Mouse (Mus musculus) CH12.LX (cell line): ENCODE measurements around the gene Nup155. TPM values are rescaled to one million over a fixed set of nuclear protein-coding genes. Genes with fewer than 3 reads are reported as not detected.

ENCODE experiments used
- DNase-seq: peaks from one replicate; pipeline ENCODE4 v3.0.0-alpha.2; 2013; ENCODE audit errors: extremely low read depth
- H3K27ac ChIP-seq: 2 replicates; pipeline ENCODE4 v1.5.1; 2012; ENCODE audit warnings: low read depth, mild to moderate bottlenecking, control low read depth, moderate library complexity; ENCODE audit not compliant: insufficient read depth
- H3K27me3 ChIP-seq: replicated peaks from 2 replicates; pipeline ENCODE3; 2012; ENCODE audit warnings: inconsistent platforms
- H3K36me3 ChIP-seq, 2 experiments: replicated peaks in 1 of 2; 2 replicates each; pipeline versions ENCODE3 to v1.6.1; 2012; ENCODE audit warnings: inconsistent platforms in 1 of 2, low read length in 1 of 2, mild to moderate bottlenecking in 1 of 2, mixed read lengths in 1 of 2, moderate library complexity in 1 of 2; ENCODE audit not compliant: control insufficient read depth in 1 of 2, insufficient read depth in 1 of 2
- H3K4me1 ChIP-seq, 2 experiments: 2 replicates each; pipeline ENCODE4 v1.6.1; 2012; ENCODE audit warnings: inconsistent platforms in 1 of 2, moderate library complexity in 1 of 2; ENCODE audit not compliant: insufficient read depth in 2 of 2, control insufficient read depth in 1 of 2
- H3K4me2 ChIP-seq: 2 replicates; pipeline ENCODE4 v1.6.1; 2012; ENCODE audit warnings: low read depth, mild to moderate bottlenecking, control low read depth; ENCODE audit not compliant: poor library complexity, insufficient read depth, severe bottlenecking
- H3K4me3 ChIP-seq, 3 experiments: fragments of 150-350 bp in 1 of 3; sonication (generic) in 1 of 3; replicated peaks in 1 of 3; 2 replicates each; pipeline versions ENCODE3 to v1.5.1; 2011 to 2012; ENCODE audit warnings: low read depth in 2 of 3, low read length in 2 of 3, mild to moderate bottlenecking in 2 of 3, moderate library complexity in 2 of 3, control low read depth in 1 of 3, improper control_type of control experiment in 1 of 3, inconsistent platforms in 1 of 3, mixed read lengths in 1 of 3; ENCODE audit not compliant: poor library complexity in 1 of 3
- H3K79me2 ChIP-seq: replicated peaks from 2 replicates; pipeline ENCODE4 v1.6.1; 2012; ENCODE audit warnings: mild to moderate bottlenecking, moderate library complexity; ENCODE audit not compliant: control insufficient read depth, poor library complexity, insufficient read depth, severe bottlenecking; ENCODE audit errors: extremely low read depth
- H3K9ac ChIP-seq: 2 replicates; pipeline ENCODE4 v1.6.1; 2012; ENCODE audit warnings: low read depth, mild to moderate bottlenecking, control low read depth, moderate library complexity; ENCODE audit not compliant: insufficient read depth
- H3K9me3 ChIP-seq: replicated peaks from 2 replicates; pipeline ENCODE3; 2012; ENCODE audit warnings: low read length, inconsistent platforms, mixed read lengths
- CHD1 ChIP-seq: IDR thresholded peaks from 2 replicates; pipeline ENCODE4 v1.6.1; 2012; ENCODE audit warnings: low read depth, low read length, improper control_type of control experiment, inconsistent platforms
- CHD2 ChIP-seq: IDR thresholded peaks from 2 replicates; pipeline ENCODE4 v1.6.1; 2011; ENCODE audit warnings: low read length, improper control_type of control experiment
- ELF1 ChIP-seq: IDR thresholded peaks from 2 replicates; pipeline ENCODE4 v1.6.1; 2014; ENCODE audit warnings: low read depth, mild to moderate bottlenecking, inconsistent platforms, low read length, improper control_type of control experiment
- EP300 ChIP-seq: IDR thresholded peaks from 2 replicates; pipeline ENCODE4 v1.6.1; 2011; ENCODE audit warnings: low read length, improper control_type of control experiment
- ETS1 ChIP-seq: conservative IDR thresholded peaks from 2 replicates; pipeline ENCODE4 v1.6.1; 2012; ENCODE audit warnings: low read depth, mild to moderate bottlenecking, inconsistent platforms, low read length, improper control_type of control experiment, moderate library complexity
- HCFC1 ChIP-seq: IDR thresholded peaks from 2 replicates; pipeline ENCODE4 v1.6.1; 2012; ENCODE audit warnings: low read depth, mild to moderate bottlenecking, inconsistent platforms, low read length, improper control_type of control experiment
- IRF4 ChIP-seq: IDR thresholded peaks from 2 replicates; pipeline ENCODE4 v1.6.1; 2014; ENCODE audit warnings: low read depth, mild to moderate bottlenecking, inconsistent platforms, low read length, improper control_type of control experiment
- MAX ChIP-seq: IDR thresholded peaks from 2 replicates; pipeline ENCODE4 v1.6.1; 2011; ENCODE audit warnings: low read length, improper control_type of control experiment
- MAZ ChIP-seq: IDR thresholded peaks from 2 replicates; pipeline ENCODE4 v1.6.1; 2012; ENCODE audit warnings: low read depth, mild to moderate bottlenecking, inconsistent platforms, low read length, improper control_type of control experiment, moderate library complexity
- MEF2A ChIP-seq: IDR thresholded peaks from 2 replicates; pipeline ENCODE4 v1.6.1; 2014; ENCODE audit warnings: low read depth, mild to moderate bottlenecking, inconsistent platforms, low read length, improper control_type of control experiment, borderline replicate concordance
- MXI1 ChIP-seq: IDR thresholded peaks from 2 replicates; pipeline ENCODE4 v1.6.1; 2011; ENCODE audit warnings: mild to moderate bottlenecking, low read depth, low read length, improper control_type of control experiment
- MYC ChIP-seq: IDR thresholded peaks from 2 replicates; pipeline ENCODE4 v1.6.1; 2011; ENCODE audit warnings: low read depth, mild to moderate bottlenecking, improper control_type of control experiment, low read length
- NELFE ChIP-seq: IDR thresholded peaks from 2 replicates; pipeline ENCODE4 v1.6.1; 2011; ENCODE audit warnings: low read depth, low read length, improper control_type of control experiment
- NRF1 ChIP-seq: IDR thresholded peaks from 2 replicates; pipeline ENCODE4 v1.6.1; 2014; ENCODE audit warnings: low read depth, mild to moderate bottlenecking, inconsistent platforms, low read length, improper control_type of control experiment, moderate library complexity
- PAX5 ChIP-seq: IDR thresholded peaks from 2 replicates; pipeline ENCODE4 v1.6.1; 2012; ENCODE audit warnings: low read length, inconsistent platforms, mixed read lengths
- POLR2A ChIP-seq: IDR thresholded peaks from 2 replicates; pipeline ENCODE4 v1.6.1; 2011; ENCODE audit warnings: low read depth, mild to moderate bottlenecking, improper control_type of control experiment, low read length
- POLR2AphosphoS2 ChIP-seq: IDR thresholded peaks from 2 replicates; pipeline ENCODE4 v1.6.1; 2011; ENCODE audit warnings: low read depth, low read length, improper control_type of control experiment
- SIN3A ChIP-seq: IDR thresholded peaks from 2 replicates; pipeline ENCODE4 v1.6.1; 2012; ENCODE audit warnings: low read length, improper control_type of control experiment, inconsistent platforms
- TBP ChIP-seq: conservative IDR thresholded peaks from 2 replicates; pipeline ENCODE4 v1.6.1; 2011; ENCODE audit warnings: low read depth, low read length, improper control_type of control experiment
- TCF12 ChIP-seq: IDR thresholded peaks from 2 replicates; pipeline ENCODE4 v1.6.1; 2014; ENCODE audit warnings: low read depth, mild to moderate bottlenecking, inconsistent platforms, low read length, improper control_type of control experiment
- UBTF ChIP-seq: IDR thresholded peaks from 2 replicates; pipeline ENCODE4 v1.6.1; 2012; ENCODE audit warnings: low read depth, mild to moderate bottlenecking, inconsistent platforms, low read length, improper control_type of control experiment, moderate library complexity
- USF2 ChIP-seq: conservative IDR thresholded peaks from 2 replicates; pipeline ENCODE4 v1.6.1; 2011; ENCODE audit warnings: low read depth, low read length, improper control_type of control experiment
- ZC3H11A ChIP-seq: IDR thresholded peaks from 2 replicates; pipeline ENCODE4 v1.6.1; 2012; ENCODE audit warnings: low read depth, mild to moderate bottlenecking, inconsistent platforms, low read length, improper control_type of control experiment
- ZMIZ1 ChIP-seq: IDR thresholded peaks from 2 replicates; pipeline ENCODE4 v1.6.1; 2012; ENCODE audit warnings: low read depth, mild to moderate bottlenecking, inconsistent platforms, low read length, improper control_type of control experiment
- ZNF384 ChIP-seq: IDR thresholded peaks from 2 replicates; pipeline ENCODE4 v1.6.1; 2012; ENCODE audit warnings: low read depth, low read length, improper control_type of control experiment, inconsistent platforms
- dilution Hi-C: fragments of 300-500 bp; cut with MboI; formaldehyde crosslinking; loops from 2 replicates; pipeline ENCODE4 v1.14.3; 2020; ENCODE audit warnings: low sequenced_read_pairs; ENCODE audit not compliant: extremely low pct_unique_long_range_greater_than_20kb, extremely low pct_ligation_motif_present
- in situ Hi-C: fragments of 300-500 bp; cut with MboI; formaldehyde crosslinking; loops from 3 replicates; pipeline ENCODE4 v1.14.3; 2019; ENCODE audit warnings: low sequenced_read_pairs, low pct_ligation_motif_present, low pct_unique_long_range_greater_than_20kb, mixed read lengths
- polyA plus RNA-seq: library from polyadenylated mRNA; unstranded; fragments of >175 nt; gene quantifications from 2 replicates; pipeline ENCODE4 v1.2.1, GENCODE M21; 2012; ENCODE audit warnings: low read depth; ENCODE audit not compliant: insufficient read length
- total RNA-seq, 2 experiments: library from RNA; depleted of rRNA; stranded (reverse); fragments of 300-350 nt in 1 of 2; fragments of >200 nt in 1 of 2; gene quantifications; 2 replicates each; pipeline ENCODE4 v1.2.3; 2012 to 2014

The Nup155 gene
- total and polyA plus RNA-seq, 3 experiments, result 37.4 to 45.0 (median 42.3) TPM

- peak; percentile 86 for DNase-seq
- no peak within 1 kb of the TSS for H3K27ac ChIP-seq
- no peaks in the 10 kb centered on the region for H3K9me3 ChIP-seq
- peaks cover 3 to 15% of the 10 kb centered on the region in 2 experiments for H3K36me3 ChIP-seq
- H3K27me3 ChIP-seq, result no peaks in the 10 kb centered on the region
- in situ Hi-C loops (no loop called here), dilution Hi-C loops (no loop called here)
- peaks cover 0 to 7% of the 10 kb centered on the region in 2 experiments; a peak in 1 of 4 replicates for H3K4me1 ChIP-seq
- H3K4me2 ChIP-seq, result peak within 1 kb of the TSS; percentile 90
- H3K4me3 ChIP-seq, result peak within 1 kb of the TSS; percentile 59 to 98 (median 82)
- peak within 1 kb of the TSS; percentile 79 for H3K9ac ChIP-seq
- H3K79me2 ChIP-seq, result no peaks in the 10 kb centered on the region
- TF ChIP-seq CHD1 (no peak), TBP (0 out of 2 replicates have a peak, but pooled peaks have one; percentile 26), ZMIZ1 (peak; percentile 81; the same call in 1 of the 2 replicates), POLR2A (peak; percentile 84), EP300 (no peak), CHD2 (no peak), PAX5 (no peak), MEF2A (no peak), ZNF384 (no peak), ETS1 (no peak), POLR2AphosphoS2 (0 out of 2 replicates have a peak, but pooled peaks have one; percentile 60), USF2 (no peak), IRF4 (peak; percentile 29; the same call in 1 of the 2 replicates), MXI1 (peak; percentile 73; the same call in 1 of the 2 replicates), UBTF (peak; percentile 27; the same call in 1 of the 2 replicates), TCF12 (peak; percentile 72), NRF1 (peak; percentile 97), ZC3H11A (no peak), MAZ (0 out of 2 replicates have a peak, but pooled peaks have one; percentile 35), NELFE (peak; percentile 85), HCFC1 (peak; percentile 48), MAX (0 out of 2 replicates have a peak, but pooled peaks have one; percentile 26), SIN3A (peak; percentile 79), ELF1 (0 out of 2 replicates have a peak, but pooled peaks have one; percentile 30), MYC (no peak)
Measured at GRCm38 (mm10) chr15:8168591-8169265, 59.7 kb downstream of the Nup155 start, which contains the start of gene Cplane1. Cplane1 (plus strand) TSS chr15:8169106.
